In the genomic region with DNA sequence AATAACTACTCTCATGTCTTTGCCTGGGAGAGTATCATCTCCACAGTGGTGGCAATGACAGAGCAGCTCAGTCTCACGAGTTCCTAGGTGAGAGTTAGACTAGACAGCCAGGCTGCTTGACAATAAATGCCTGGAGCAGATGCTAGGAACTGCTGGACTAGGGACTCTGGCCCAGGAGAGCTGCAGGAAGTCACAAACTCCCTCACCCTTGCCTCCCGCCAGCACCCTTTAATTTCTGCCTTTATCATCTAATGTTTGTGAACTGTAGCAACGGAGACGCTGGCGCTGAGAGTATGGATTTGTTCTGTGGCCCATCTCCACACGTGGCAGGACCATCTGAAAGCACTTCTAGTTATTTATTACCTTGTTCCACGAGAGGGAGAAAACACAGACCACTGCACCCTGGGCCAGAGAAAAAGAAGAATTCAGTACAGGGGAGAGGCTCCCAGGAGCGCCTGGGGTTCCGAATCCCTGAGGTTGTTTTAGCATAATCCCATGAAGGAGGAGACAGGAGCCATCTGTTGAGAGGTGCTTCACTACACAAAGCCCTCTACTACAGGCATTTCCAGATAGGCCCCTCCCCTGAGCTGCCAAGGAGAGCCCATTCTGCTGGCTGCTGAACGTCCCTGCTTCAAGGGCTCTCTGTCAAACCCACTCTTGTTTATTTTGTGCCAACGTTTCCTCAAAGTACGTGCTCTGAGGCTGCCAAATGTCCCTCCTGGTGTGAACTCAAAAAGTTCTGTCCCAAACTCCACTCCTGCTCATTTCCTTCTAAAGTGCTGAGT, we compare ENCODE assay signal across 9 mouse cellular contexts.
DNase-seq lines count a peak whose midpoint lies in the region; ATAC-seq and TF ChIP-seq lines count a peak whose summit lies in the region.
"Had no signal": no experiment of that assay in that cellular context is flagged by ENCODE, and none has a peak within 500 bp of the region (broad histone marks: within the 10 kb centered on the region; RNA-seq: fewer than 3 reads in every experiment).

No protein-coding gene starts in this region.

- 0 out of 2 replicates have a peak, but pooled peaks have one; percentile 1 for TF ChIP-seq CTCF in kidney, postnatal 0 days (IDR thresholded peaks at IDR 0.05; ENCODE audit: low read depth)

- no peaks in the 10 kb centered on the region for H3K9me3 ChIP-seq in heart, embryonic 14.5 days (ENCODE audit: control insufficient read depth, low read length)
- no peaks in the 10 kb centered on the region for H3K9me3 ChIP-seq in kidney, postnatal 0 days (replicated peaks; ENCODE audit: low read length)

- peak overlapping the region; percentile 96 for H3K27ac ChIP-seq in heart, embryonic 14.5 days (replicated peaks in 1 of 2; ENCODE audit: control insufficient read depth in 1 of 2, insufficient read depth in 1 of 2, low read depth in 2 of 2, low read length in 2 of 2)
- H3K27ac ChIP-seq in kidney, postnatal 0 days = peak overlapping the region; percentile 85
- H3K27ac ChIP-seq: macrophage had no signal

- peak overlapping the region; percentile 65 for H3K9ac ChIP-seq in heart, embryonic 14.5 days (ENCODE audit: low read length)
- H3K9ac ChIP-seq in kidney, postnatal 0 days (ENCODE audit: low read depth, low read length) = no peak overlapping the region

- peaks cover 17 to 47% of the 10 kb centered on the region in 2 experiments for H3K4me1 ChIP-seq in heart, embryonic 14.5 days (ENCODE audit: control insufficient read depth in 2 of 2, insufficient read depth in 2 of 2, low read length in 2 of 2)
- H3K4me1 ChIP-seq in kidney, postnatal 0 days (replicated peaks; ENCODE audit: insufficient read depth, low read length) = peaks cover 14% of the 10 kb centered on the region; the same call in 1 of the 2 replicates

- DNase-seq in urinary bladder, postnatal 14 days (ENCODE audit: low spot score) = peak; percentile 17
- no peak for DNase-seq in urinary bladder, adult 2 months (ENCODE audit: low spot score)
- DNase-seq in kidney, postnatal 0 days (ENCODE audit: low spot score) = peak; percentile 57
- DNase-seq in lung, postnatal 4 days = peak; percentile 58 to 66
- DNase-seq in right cerebral cortex, adult 18-20 months = no peak
- DNase-seq in urinary bladder, postnatal 36 days (ENCODE audit: low spot score in 2 of 2) = no peak
- no peak for DNase-seq in layer of hippocampus, postnatal 14 days (ENCODE audit: low spot score in 2 of 2)

- peak overlapping the region; percentile 48 for H3K4me2 ChIP-seq in heart, embryonic 14.5 days (ENCODE audit: low read length)
- H3K4me2 ChIP-seq in kidney, postnatal 0 days (ENCODE audit: low read length) = peak overlapping the region; percentile 30; the same call in 1 of the 2 replicates

- no peaks in the 10 kb centered on the region for H3K27me3 ChIP-seq in heart, embryonic 14.5 days (ENCODE audit: control insufficient read depth, insufficient read depth, low read length)
- no peaks in the 10 kb centered on the region for H3K27me3 ChIP-seq in kidney, postnatal 0 days (ENCODE audit: insufficient read depth, low read length)

- 9% methylated on average over 12 of the region's 12 CpGs for WGBS in heart, embryonic 14.5 days
- WGBS in kidney, postnatal 0 days = 19% methylated on average over 12 of the region's 12 CpGs

- ATAC-seq in heart, embryonic 14.5 days (ENCODE audit: insufficient number of reproducible peaks, insufficient read depth, low FRiP score, low read depth) = peak; percentile 76
- ATAC-seq in kidney, postnatal 0 days (replicated peaks; ENCODE audit: low FRiP score, low read depth) = peak; percentile 50; the same call in 1 of the 2 replicates

- H3K4me3 ChIP-seq in heart, embryonic 14.5 days (ENCODE audit: control insufficient read depth in 1 of 2, insufficient read depth in 1 of 2, low read depth in 1 of 2, low read length in 2 of 2) = 0 out of 4 replicates have a peak overlapping the region, but pooled peaks of 1 of the 2 experiments have one; percentile 3
- H3K4me3 ChIP-seq in kidney, postnatal 0 days (replicated peaks; ENCODE audit: low read depth, low read length) = no peak overlapping the region

- H3K36me3 ChIP-seq in heart, embryonic 14.5 days (ENCODE audit: control insufficient read depth, insufficient read depth, low read length) = peaks cover 13% of the 10 kb centered on the region
- H3K36me3 ChIP-seq in kidney, postnatal 0 days (ENCODE audit: insufficient read depth, low read length) = no peaks in the 10 kb centered on the region

Comparison
In these comparisons a context has a peak if more than half of its experiments do, and no peak if none do; other contexts are left out.
1. DNase-seq: peak in urinary bladder, postnatal 14 days (single experiment), kidney, postnatal 0 days (single experiment) and lung, postnatal 4 days (2 of 2); none in urinary bladder, adult 2 months (single experiment), right cerebral cortex, adult 18-20 months (single experiment), urinary bladder, postnatal 36 days (0 of 2) and layer of hippocampus, postnatal 14 days (0 of 2).